Mouse (Mus musculus) testis, adult 2 months (tissue): ENCODE measurements at regions not wholly inside any gene's neighbourhood (a gene's known extent, or its start where the extent isn't known, plus 50 kb on each side); places are given as distances from the start of the nearest gene placed in this dataset.

Experiments
- CTCF ChIP-seq: fragments of 200-500 bp; IDR thresholded peaks from 2 replicates; pipeline ENCODE4 v1.5.1; 2012; ENCODE audit warnings: low read depth, mild to moderate bottlenecking, inconsistent platforms, low read length, moderate library complexity; ENCODE audit not compliant: control insufficient read depth, insufficient read depth, insufficient replicate concordance
- POLR2A ChIP-seq: fragments of 200-500 bp; IDR thresholded peaks from 2 replicates; pipeline ENCODE4 v1.6.1; 2012; ENCODE audit warnings: low read depth, mild to moderate bottlenecking, inconsistent platforms, low read length, moderate library complexity; ENCODE audit not compliant: control insufficient read depth

GRCm38 (mm10) chr3:143575737-143576136, 629.3 kb downstream of the Lmo4 start:
- TF ChIP-seq CTCF (no peak), POLR2A (no peak)
